Mouse (Mus musculus) ES-CJ7 (cell line): ENCODE results near the gene Letm1.

Experiments used
- DNase-seq: peaks from one replicate; pipeline ENCODE4 v3.0.0; 2011; ENCODE audit warnings: low read depth, low spot score

The Letm1 gene

DNA sequence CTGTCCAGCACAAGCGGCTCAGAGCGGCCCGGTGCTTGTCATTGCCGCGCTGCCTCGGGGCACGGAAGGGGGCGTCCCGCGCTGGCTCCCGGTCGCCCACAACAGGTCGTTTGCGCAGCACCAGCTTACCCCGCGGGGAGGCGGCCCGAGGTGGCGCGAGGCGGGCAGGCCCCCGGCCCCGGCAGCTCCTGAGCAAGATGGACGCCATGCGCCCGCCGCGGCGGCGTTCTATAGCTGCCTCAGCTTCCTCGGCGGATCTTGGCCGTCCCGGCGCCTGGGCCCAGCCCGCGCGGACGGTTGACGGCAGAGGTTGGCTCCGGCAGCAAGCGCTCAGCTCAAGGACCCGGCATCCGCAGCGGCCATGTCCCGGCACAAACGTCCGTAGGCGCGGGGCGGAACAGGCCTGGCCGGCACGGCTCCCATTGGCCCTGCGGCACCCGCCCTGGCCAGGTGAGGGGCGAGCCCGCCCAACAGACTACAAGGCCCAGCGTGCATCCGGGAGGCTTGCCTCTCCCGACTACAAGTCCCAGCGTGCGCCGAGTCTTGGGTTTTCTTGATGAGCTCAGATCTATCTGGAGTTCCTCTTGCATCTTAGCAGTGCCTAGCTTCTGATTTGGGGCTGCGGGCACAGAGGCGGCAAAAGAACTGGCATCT is at the start of gene Letm1:
Gene Letm1 (minus strand): TSS at position 473 of the 654 bp plus-strand sequence.
- DNase-seq: peak; percentile 92

DNA sequence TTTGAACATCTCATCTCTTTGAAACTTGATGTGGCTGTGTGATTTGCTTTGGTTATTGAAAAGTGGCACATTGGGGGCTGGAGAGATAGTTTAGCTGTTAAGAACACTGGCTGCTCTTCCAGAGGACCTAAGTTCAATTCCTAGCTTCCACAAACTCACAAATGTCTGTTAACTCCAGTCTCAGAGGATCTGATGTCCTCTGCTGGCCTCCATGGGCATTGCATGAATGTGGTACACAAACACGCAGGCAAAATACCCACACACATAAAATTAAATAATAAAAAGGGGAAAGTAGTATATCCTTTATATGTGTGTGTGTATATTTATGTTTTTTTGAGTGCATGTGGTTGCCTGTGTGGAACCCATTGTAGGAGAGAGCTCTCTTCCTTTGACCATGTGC is 48.2 kb upstream of the Letm1 start:
- peak; percentile 16 for DNase-seq

DNA sequence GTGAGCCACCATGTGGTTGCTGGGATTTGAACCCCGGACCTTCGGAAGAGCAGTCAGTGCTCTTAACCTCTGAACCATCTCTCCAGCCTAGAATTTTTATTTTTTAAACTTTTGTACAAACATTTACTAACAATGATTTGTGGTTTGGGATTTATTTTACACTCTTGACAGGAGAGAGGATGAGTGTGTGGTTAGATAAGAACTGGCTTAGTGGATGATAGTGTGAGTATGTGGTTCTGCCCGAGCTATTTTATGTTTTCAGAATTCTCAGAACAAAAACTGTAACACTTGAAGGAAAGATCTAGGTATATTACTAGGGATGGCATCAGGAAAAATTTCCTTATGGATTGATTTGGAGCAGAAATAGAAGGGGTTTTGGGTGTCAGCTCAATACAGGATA is 47.3 kb upstream of the Letm1 start:
- no peak for DNase-seq

DNA sequence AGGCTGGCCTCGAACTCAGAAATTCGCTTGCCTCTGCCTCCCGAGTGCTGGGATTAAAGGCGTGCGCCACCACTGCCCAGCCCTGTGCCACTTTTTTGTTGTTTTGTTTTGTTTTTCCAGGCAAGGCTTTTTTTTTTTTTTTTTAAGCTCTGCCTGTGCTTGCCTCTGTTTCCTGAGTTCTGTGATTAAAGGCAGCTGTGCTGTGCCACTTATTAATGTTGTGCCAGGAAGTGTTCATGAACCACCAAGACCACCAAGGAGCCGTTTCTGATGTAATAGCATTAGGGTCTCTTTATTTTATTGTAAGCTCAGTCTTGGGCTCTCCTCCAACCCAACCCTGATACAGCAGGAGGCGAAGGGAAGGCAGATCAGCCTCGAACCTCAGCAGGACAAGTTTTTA is 45.5 kb upstream of the Letm1 start:
- DNase-seq: no peak

DNA sequence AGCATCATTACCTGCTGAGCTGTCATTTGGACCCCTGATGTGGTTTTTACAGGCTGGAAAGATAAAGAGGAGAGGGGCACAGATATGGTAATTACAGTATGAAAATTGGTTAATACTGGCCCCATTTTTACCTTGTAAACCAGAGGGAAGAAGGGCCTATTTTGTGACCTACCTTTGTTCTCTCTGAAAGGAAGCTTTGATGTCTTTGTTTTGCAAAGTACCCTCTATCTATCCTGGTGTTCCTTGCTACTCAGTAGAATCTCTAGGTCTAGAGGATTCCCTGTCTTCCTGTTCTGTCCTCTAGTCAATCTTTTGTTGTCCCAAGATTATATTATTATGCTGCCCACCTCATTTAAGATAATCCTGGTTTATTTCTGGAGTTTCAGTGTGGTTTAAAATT is 43.4 kb upstream of the Letm1 start:
- DNase-seq: peak; percentile 66

DNA sequence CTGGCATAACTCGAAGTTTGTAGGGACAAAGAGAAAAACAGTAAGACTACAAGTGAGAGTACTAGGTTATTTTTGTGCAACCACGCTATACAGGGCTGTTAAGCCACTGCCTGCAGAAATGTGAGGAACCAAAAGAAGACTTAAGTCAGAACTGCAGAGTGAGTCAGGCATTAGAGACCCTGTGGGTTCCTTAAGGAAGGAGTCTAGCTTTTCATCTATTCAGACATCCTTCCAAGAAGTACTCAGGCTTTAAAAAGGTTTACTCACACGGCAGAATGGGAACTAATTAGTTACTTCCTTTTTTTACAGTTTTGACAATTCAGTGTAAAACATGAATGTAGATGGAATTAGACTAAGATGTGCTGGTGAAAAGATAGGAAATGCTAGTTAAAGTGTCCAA is 39.8 kb upstream of the Letm1 start:
- no peak for DNase-seq

DNA sequence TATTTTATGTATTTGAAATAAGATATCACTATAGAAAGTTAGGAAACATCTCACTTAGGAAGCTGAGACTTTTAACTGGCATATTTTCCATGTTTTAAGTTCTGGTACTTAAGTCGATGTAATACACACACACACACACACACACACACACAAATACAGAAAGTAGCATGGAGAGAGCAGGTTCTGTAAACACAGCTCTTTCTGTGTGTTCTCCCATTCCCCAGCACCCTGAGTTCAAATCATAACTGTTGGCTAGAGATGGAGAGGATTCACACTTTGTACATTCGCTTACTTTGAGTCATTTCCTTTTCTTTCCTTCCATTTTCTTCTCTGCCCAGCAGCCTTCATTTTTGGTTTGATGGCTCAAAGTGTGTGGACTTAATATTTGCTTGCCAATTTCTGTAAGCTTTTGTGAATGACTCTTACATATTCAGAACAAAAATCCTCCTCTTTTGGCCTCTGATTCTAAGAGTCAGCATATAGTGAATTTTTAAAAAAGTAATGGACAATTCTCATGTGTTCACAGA is 39.3 kb upstream of the Letm1 start:
- no peak for DNase-seq

DNA sequence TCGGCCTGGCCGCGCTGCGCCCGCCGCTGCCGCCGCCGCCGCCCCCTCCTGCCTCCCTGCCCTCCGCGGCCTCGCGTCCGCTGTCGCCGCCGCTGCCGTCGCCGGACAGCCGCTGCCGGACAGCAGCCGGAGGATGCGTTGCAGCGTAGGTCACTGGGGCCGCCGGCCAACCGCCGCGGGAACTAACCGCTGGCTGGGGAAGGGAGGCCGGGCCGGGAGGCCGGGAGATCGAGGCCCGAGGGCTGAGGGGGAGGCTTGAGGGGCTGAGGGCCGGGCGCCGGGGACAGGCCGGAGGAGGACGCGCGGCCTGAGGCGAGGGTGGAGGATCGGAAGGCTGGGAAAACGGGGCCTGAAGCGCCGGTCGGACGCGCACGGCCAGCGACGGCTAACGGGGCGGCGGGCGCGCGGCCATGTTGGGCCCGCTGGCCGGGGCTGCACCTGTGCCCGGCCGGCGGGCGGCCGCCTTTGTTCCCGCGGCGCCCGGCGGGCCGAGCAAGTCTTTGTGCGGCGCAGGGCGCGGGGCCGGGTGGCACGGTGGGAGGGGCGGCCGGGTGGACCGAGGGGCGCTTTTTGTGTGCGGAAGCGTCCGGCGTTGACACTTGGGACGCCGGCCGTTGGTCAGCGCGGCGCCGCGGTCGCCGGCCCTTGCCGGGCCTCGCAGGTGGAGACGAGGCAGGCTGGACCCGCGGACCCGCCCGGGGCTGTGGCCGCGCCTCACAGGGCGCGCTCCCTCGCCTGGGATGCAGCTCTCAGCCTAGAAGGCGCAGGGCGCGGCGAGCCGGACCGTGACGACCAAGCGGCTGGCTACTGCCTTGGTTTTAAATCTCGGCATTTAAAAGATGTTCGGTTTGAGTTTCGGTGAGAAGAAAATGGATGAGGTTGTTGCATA is 38.4 kb upstream of the Letm1 start:
- peak; percentile 12 for DNase-seq

DNA sequence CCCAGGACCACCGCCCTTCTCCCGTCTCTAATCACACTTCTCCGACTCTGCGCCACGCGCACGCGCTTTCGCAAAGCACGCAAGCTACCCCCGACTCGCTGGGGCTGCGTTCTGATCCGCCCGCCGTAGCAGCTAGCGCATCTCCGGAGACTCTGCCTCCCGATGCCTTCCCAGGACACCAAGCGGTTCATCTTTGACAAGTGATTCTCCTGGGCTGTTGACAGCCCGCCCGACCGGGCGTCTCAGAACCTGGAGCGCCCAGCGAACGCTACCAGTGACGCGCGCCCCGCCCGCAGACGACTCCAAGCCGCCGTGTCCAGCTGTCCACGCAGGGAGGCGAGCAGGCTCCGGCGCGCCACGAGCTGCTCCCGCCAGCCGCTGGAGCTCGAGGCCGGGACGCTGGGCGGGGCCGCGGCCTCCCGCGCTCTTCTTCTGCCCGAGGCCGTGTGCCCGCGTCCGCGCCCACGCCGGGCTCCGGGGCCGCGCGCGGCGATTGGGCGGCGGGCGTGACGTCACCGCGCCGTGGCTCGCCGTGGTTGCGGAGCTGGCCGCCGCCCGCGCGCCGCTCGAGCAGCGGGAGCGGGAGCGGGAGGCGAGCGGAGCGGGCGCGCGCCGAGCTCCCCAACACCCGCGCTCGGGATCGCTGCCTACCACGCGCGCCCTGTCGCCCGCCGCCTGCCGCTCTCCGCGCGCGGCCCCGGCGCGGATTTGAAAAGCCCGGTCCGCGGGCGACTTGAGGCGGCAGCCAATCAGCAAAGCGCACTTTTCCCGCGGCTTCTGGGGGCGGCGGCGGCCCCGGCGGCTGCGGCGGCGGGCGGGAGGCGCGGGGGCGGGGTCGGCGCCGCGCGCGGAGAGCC is 37.5 kb upstream of the Letm1 start, which contains the start of gene Nsd2:
Gene Nsd2 (plus strand): TSS at position 850 of the 857 bp plus-strand sequence.
- peak; percentile 64 for DNase-seq

DNA sequence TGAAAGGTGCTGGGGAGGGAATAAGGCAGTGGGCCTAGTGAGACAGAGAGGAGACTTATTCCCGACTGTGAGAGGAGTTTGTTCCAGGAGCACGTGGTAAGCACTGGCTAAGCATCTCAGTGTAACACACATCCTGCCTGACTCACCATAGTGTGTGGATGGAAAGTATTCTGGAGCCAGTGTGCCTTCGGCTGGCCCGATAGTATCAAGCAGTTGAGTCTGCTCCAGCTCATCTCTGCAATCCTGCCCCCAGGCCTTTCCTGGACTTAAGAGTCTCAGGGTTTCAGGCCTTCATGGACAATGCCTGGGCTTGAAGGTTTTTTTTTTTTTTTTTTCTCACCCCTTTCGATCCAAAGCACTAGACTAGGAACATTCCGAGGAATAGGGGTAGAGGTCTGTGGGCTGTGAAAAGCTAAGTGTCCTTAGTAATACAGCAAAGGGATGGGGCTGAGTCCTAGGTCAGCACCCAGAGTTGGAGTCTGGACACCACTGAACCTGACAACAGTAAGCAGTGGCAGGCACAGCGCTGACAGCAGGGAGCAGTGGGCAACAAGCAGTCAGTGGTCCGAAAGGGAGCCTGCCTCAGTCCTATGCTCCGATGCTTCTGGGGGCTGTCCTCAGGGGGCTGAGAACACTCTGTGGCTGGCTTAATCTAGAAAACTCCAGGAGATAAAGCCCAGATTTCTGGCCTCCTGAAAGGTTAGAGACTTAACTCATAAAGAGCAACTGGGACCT is 36.7 kb upstream of the Letm1 start:
- DNase-seq: peak; percentile 10

DNA sequence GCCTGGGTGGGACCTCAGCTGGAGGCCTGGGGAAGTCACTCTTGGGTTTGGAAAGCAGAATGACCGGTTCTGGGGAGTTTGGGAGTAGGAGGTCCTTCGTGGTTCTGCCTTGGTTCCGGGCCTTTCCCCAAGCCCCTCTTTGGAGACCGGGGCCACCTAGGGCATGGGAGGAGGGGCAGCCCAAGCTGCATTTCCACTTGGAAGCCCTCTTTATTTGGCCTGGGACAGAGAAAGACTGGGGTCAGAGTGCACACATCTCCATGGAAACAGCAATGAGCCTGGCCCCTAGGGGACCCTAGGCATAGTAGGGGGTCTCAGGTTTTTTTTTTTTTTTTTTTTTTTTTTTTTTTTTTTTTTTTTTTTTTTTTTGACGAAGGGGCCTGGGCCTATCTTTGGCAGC is 35.5 kb upstream of the Letm1 start:
- DNase-seq: no peak

DNA sequence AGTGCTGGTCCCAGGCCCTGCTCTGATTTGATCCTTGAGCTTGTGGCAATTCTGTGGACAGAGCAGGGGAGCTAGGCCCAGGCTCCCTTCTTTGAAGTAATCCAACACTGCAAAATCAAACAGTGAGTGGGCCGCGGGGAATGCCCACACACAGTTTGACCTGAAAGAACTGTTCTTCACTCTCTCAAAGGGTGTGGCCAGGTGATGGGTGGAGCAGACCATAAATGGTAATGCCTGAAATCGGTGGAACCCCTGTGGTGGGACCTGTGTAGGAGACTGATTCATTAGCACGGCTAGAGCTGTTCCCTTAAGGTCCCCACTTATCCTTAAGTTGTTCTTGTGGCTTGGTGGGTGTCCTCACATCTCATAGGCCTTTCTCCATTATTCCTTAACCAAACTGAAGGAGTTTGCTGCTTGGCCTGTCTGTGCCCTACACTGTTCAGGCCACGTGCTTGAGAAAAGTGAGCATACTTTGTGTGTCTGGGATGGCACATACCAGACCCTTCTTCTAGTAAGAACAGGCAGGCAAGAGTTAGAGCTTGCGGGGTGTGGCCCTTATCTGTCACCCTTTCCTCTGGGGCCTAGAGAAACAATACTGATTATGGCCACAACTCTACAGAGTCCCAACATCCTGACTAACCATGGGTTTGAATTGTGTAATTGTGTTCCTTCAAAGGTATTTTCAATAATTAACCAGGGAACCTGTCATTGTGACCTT is 33.5 kb upstream of the Letm1 start:
- DNase-seq: peak; percentile 41

DNA sequence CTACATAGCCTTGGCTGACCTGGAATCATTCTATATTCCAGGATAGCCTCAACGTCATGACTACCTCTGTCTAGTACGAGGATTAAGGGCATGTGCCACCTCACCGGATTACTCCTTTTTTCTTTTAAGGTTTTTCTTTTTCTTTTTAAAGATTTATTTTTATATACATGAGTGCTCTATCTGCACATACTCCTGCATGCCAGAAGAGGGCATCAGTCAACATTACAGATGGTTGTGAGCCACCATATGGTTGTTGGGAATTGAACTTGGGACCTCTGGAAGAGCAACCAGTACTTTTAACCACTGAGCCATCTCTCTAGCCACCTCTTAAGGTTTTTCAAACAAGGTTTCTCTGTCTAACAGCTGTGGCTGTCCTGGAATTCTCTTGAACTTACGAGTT is 28.9 kb upstream of the Letm1 start:
- DNase-seq: no peak

DNA sequence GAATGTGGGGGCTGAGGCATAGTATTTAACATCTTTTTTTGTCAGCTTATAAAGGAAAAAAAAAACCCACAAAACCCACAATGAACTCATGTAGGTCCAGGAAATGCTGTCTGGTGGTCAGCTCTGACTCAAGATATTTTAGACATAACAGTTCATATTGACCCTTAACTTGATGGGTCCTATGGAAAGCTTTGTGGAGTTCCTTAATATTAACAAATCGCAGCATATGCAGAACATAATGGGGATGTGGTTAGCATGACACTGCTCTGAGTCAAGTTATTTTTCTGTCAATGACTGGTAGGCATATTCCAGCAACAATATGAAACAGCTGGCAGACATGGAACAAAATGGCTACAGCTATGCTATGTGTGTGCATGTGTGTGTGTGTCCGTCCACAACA is 20.7 kb upstream of the Letm1 start:
- no peak for DNase-seq

DNA sequence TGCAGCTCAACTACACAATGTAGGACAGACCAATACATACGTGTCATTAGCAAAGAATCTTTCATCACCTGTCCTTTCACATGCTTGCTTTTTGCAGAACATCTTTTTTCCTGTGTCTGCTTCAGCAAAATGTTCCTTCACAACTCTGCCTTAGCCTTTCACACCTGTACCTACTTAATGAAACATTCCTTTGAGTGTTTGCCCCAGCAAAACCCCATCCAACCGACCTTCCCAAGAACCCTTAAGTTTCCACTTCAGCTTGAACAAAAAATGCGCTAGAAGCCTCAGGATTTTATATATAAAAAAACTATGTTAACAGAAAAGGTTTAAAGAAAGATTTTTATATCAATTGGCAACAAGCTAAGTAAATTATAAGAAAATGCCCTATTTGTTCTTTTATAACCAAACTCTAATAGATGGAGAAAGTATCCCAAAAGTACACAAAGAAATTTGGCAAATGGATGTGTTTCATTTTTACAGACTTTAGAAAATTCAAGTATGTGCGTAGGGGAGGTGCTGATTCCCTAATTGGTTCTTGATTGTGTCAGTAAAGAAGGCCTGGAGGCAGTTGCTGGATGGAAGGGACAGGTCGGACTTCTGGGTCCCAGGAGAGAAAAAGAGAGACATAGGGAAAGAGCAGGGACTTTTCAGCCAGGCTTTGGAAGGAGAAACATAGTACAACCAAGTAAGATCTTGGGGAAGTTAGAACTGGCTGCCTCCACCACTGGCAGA is 9.5 kb upstream of the Letm1 start:
- DNase-seq: no peak

DNA sequence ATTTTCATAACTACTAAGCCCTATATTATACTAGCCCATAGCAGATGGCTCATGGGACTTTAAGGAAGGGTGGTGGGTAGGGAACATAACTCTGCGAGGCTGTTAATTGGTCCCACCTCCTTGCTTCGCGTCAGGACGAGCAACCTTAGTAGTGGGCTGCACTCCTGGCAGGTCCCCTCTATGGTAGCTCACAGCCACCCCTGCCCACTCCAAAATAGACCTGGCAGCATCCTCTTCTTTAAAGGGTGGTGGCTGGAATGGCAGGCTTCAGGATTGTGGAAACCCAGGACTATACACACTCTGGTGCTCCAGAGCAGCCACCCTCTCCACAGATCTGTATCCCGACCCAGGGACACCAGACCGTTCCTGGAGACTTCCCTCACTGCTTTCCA is 378 bp upstream of the Letm1 start:
- no peak for DNase-seq

DNA sequence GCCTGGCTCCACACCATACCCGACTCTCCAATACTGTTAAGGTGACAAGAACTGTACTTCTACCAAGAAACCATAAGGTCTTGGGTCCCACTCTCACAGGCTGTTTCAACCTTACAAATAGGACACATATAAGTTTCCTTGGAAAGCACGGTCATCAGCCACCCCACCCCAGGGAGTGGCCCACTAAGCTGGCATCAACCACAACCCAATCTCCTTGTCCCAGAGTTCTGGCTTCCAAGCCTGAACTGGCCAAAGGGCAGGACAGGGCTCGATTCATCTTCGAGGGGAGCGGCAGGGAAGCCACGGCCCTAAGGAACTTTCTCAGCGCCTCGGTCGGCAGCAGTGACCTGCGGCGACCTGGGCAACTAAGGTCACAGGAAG is 663 bp downstream of the Letm1 start:
- no peak for DNase-seq

DNA sequence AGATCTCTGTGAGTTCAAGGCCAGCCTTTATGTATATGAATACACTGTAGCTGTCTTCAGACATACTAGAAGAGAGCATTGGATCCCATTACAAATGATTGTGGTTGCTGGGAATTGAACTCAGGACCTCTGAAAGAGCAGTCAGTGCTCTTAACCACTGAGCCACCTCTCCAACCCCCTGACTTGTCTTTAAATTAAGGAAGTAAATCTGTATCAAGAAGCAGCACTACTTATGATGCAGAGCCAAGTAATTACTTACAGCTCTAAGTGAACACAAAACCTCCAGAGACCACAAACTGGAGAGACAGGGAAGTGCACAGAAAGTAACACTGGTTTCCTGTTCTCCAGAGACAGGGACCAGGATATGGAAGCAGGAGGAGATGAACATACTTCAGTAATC is 5.4 kb downstream of the Letm1 start:
- no peak for DNase-seq

DNA sequence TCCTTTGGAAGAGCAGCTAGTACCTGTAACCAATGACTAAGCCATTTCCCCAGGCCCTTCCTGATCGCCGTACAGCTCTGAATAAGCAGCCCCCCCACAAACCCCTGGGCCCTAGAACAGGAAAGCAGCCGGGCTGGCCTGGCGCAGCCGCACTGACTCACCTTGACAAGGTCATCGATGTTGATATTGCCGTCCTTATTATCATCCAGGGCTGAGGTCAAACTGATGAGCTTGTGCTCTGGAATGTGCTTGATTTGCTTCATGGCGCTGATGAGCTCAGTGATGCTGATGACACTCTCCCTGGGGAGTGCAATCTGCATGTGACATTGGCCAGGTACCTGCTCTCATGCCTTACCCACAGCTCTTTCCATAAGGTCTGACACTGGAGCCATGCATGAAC is 39.1 kb downstream of the Letm1 start:
- DNase-seq: no peak

DNA sequence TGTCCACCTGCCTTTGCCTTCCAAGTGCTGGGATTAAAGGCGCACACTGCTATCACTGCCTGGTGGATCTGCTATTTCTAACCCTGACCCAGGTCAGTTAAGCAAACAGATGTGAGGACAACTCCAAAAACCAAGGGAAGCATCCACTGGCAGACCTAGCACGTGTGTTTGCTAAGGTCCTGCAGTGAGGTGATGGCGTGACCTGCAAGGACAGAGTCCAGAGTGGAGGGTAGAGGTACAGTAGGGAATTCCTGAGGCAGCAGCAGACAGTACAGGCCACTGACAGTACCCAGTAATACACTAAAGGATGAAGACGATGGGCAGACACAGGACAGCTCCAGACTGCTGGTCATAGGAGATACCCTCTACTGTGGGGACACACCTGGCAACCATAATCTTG is 42.1 kb downstream of the Letm1 start:
- no peak for DNase-seq
